Mouse (Mus musculus) lung, postnatal 10 days (tissue): Measurements from ENCODE around the gene Cyp2c40.
"Not testable (repeated sequence)": the region's sequence is repeated elsewhere in the genome, so short reads cannot be mapped to it uniquely, and the experiment has no call there.

Experiments
- DNase-seq: peaks from one replicate; pipeline ENCODE4 v3.0.0; 2021

Gene Cyp2c40

DNA sequence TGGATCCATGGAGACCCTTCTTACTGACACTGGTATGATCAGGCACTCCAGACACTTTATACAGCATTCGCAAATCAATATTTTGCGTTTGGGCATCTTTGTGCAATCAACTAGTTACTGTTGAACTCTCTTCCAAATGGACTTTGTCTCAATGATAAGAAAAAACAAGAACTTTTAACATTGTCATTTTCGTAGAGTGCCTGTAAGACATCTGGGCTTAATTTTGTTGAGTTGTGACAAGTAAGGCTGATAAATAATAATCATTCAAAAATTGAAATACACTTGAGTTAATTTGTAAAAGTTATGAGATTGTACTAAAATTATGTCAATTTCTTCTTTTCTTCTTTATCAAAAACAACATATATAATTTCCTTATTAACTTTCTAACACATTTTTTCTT is at the start of gene Cyp2c40:
Gene Cyp2c40, minus strand, starts transcription at position 101 of the 400 bp plus-strand sequence.
- DNase-seq: not testable (repeated sequence)

DNA sequence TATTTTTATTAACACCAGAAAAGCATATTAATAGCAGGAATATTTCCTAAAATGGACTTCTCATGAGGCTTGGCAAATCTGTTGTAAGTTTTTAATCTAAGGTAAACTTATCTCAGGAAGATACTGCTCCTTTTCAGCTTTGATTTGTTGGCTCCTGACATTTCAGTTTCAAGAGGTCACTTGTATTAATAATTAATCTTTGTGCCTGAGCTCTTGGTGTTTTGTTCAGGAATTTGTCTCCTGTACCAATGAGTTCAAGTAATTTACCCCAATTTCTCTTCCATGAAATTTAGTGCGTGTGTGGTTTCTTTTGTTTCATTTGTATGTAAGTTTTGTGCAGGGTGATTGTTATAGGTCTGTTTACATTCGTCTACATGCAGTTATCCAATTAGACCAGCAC is 8.3 kb upstream of the Cyp2c40 start:
- not testable (repeated sequence) for DNase-seq

DNA sequence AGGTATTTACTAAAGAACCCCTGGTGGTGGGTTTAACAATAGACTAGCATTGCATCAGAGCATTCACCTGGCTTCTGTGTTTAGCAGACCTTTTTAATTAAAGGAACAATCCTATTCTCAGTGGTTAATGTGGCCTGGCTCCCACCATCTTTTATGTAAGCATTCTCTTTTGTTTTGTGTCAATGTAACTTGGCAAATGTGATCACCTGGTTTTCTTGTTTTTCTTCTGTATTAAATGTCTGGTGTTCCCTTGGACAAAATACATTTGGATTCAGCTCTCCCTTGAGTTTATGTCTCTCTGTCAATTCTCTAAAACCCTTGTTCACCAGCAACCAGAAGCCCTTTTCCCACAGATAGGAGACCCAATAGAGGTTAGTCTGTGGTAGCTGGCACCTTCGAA is 3.8 kb upstream of the Cyp2c40 start:
- DNase-seq: not testable (repeated sequence)

DNA sequence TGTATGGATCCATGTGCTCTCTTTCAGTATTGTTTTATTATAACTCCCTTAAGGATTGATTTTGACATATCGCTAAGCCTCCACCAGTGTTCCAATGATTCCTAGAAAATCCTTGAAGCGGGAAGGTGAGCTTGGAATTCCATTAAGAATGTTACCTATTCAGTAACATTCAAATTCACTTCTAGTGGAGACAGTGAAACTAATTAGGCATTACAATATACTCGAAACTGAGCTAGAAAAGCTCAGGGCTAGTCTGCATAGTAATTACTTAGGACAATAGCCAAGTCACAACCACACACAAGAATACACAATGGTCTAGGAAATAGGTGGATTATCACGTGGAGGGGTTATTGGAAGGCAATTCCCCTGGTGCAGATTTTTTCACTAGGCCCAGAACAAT is 3.4 kb upstream of the Cyp2c40 start:
- DNase-seq: not testable (repeated sequence)

DNA sequence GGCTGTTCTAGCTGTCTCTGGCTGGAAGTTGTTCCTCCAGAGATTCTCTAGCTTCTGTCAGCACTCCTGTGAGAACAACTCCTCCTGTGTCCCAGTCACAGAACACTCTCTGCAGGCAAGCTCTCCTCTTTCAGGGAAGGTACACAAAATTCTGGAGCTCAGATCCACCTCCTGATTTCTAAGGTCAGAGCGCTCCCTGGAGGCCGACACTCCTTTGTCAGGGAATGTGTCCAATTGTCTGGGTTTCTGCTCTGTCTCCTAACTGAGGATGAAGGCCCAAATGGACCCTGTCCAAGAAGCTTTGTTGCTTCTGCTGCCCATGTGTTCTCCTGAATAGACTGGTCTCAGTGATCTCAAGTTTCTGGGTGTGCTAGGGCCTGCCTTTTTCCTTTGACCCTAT is 27.2 kb downstream of the Cyp2c40 start:
- not testable (repeated sequence) for DNase-seq

DNA sequence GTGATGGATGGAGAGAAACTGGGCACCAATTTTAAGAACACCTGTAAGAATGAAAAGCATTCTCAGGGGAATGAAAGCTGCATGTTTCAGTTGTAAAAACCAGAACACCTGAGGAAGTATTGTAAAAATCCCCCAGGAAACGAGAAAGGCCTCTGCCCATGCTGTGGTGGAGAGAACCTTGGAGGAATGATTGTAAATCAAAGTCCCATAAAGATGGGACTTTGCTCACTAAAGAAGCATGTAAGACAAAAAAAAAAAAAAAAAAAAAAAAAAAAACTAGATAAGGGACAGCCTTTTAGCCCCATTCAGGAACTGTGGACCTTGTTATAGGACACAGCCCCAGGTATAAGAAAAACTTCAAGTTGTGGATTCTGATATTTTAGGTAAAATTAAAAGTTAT is 67.3 kb downstream of the Cyp2c40 start:
- no peak for DNase-seq

DNA sequence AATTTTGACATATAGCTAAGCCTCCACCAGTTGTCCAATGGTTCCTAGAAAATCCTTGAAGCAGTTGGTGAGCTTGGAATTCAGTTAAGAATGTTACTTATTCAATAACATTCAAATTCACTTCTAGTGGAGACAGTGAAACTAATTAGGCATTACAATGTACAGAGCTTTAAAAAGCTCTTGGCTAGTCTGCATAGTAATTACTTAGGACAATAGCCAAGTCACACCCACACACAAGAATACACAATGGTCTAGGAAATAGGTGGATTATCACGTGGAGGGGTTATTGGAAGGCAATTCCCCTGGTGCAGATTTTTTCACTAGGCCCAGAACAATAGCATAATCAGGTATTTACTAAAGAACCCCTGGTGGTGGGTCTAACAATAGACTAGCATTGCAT is 68.3 kb downstream of the Cyp2c40 start:
- not testable (repeated sequence) for DNase-seq

DNA sequence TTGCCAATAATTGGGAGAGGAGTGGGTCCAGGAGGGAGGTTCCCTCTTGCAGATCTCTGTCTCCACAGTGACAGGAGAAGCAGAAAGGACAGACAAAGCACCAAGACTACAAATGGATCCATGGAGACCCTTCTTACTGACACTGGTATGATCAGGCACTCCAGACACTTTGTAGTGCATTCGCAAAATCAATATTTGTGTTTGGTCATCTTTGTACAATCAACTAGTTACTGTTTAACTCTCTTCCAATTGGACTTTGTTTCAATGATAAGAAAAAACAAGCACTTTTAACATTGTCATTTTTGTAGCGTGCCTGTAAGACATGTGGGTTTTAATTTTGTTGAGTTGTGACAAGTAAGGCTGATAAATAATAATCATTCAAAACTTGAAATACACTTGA is 71.7 kb downstream of the Cyp2c40 start, which contains the start of gene Cyp2c68:
Gene Cyp2c68, minus strand, starts transcription at position 135 of the 400 bp plus-strand sequence.
- DNase-seq: no peak
